Mouse (Mus musculus) neural tube, embryonic 15.5 days (tissue): ENCODE results near the gene Ptchd4. TPM values are rescaled to one million over a fixed set of nuclear protein-coding genes. Genes with fewer than 3 reads are reported as not detected.

Source experiments
- ATAC-seq: fragments of 200-750 bp; cut with Nextera tagmentation; 2 replicates; pipeline ENCODE4 v1.8.0; 2017; ENCODE audit warnings: mild to moderate bottlenecking, moderate TSS enrichment, moderate library complexity; ENCODE audit not compliant: low FRiP score
- H3K27ac ChIP-seq: fragments of 300-500 bp; sonication (generic); replicated peaks from 2 replicates; pipeline ENCODE4 v1.5.1; 2015; ENCODE audit warnings: mild to moderate bottlenecking, inconsistent platforms
- H3K27me3 ChIP-seq: fragments of 300-500 bp; sonication (generic); replicated peaks from 2 replicates; pipeline ENCODE4 v1.6.1; 2015; ENCODE audit warnings: inconsistent platforms
- H3K36me3 ChIP-seq: fragments of 300-500 bp; sonication (generic); 2 replicates; pipeline ENCODE4 v1.6.1; 2015; ENCODE audit warnings: inconsistent platforms
- H3K4me1 ChIP-seq: fragments of 300-500 bp; sonication (generic); 2 replicates; pipeline ENCODE4 v1.6.1; 2015; ENCODE audit warnings: inconsistent platforms
- H3K4me2 ChIP-seq: fragments of 300-500 bp; sonication (generic); 2 replicates; pipeline ENCODE4 v1.6.1; 2015; ENCODE audit warnings: inconsistent platforms, mild to moderate bottlenecking, moderate library complexity
- H3K4me3 ChIP-seq: fragments of 300-500 bp; sonication (generic); replicated peaks from 2 replicates; pipeline ENCODE4 v1.5.1; 2015; ENCODE audit warnings: mild to moderate bottlenecking, inconsistent platforms
- H3K9ac ChIP-seq: fragments of 300-500 bp; sonication (generic); replicated peaks from 2 replicates; pipeline ENCODE4 v1.6.1; 2015; ENCODE audit warnings: mild to moderate bottlenecking, inconsistent platforms
- H3K9me3 ChIP-seq: fragments of 300-500 bp; sonication (generic); replicated peaks from 2 replicates; pipeline ENCODE4 v1.6.1; 2016; ENCODE audit warnings: inconsistent platforms
- WGBS: fragments of 180-500 bp; shearing (Covaris S2); methylation state at CpG from one replicate; pipeline ENCODE4 v1.1.7; 2015; ENCODE audit warnings: mixed read lengths; 5-methylcytosine and 5-hydroxymethylcytosine counted together
- polyA plus RNA-seq: library from polyadenylated mRNA; unstranded; fragments of >200 nt; fragmentation: Nextera tagmentation; extraction: Ambion mirVana; gene quantifications from 2 replicates; pipeline ENCODE4 v1.2.1, GENCODE M21; 2015

Ptchd4 gene
- polyA plus RNA-seq, result 15.3 and 18.6 TPM in 2 replicates

DNA sequence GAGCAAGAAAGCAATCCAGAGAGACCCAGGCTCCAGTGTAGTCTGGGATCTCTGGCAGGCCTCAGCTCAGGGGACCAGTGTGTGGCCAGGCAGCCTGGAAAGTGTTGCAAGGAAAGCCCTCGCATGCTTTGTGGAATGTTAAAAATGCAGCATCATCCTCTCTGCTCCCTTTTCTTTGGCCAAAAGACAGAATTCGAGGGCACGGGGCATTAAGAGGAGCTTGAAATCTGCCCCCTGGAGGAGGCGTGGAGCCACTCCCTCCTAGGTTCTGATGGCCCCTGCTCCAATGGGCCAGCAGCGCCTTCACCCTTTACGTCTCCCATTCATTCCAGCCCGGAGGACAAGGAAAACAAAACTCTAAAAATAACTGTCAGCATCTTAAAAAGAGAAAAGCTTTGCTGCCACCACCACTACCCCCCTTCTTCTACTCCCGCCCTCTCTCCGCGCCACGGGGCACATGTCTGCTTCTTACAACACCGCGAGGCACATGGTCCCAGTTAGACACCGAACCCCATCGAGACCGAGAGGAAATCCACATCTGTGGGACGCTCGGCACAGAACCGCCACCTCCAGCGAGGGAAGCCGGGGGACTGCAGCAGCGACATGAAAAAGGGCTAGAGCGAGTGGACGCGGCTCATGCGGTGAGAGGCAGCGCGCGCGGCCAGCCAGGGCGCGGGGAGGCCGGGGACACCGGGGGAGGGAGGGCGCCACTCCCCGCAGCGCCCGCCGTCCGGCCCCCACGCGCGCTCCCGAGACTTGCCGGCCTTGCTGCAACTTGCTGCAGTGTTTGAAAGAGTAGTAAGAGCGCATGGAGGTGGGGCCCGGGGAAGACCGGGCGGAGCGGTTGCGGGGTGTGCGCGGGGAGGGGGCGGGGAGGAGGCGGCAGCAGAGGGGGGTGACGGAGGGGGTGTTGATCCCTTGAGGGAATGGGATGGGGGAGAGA, at the start of gene Ptchd4:
Ptchd4 (plus strand) TSS at position 279 of the 943 bp plus-strand sequence.
- Histone ChIP-seq H3K4me1 (peaks cover 20% of the 10 kb centered on the region), H3K4me2 (peak within 1 kb of the TSS; percentile 88), H3K9ac (peak within 1 kb of the TSS; percentile 59), H3K27me3 (no peaks in the 10 kb centered on the region), H3K36me3 (no peaks in the 10 kb centered on the region), H3K27ac (peak within 1 kb of the TSS; percentile 85), H3K4me3 (peak within 1 kb of the TSS; percentile 69), H3K9me3 (no peaks in the 10 kb centered on the region)
- under 1% methylated on average over 54 of the region's 56 CpGs for WGBS
- ATAC-seq, result peak; percentile 87

DNA sequence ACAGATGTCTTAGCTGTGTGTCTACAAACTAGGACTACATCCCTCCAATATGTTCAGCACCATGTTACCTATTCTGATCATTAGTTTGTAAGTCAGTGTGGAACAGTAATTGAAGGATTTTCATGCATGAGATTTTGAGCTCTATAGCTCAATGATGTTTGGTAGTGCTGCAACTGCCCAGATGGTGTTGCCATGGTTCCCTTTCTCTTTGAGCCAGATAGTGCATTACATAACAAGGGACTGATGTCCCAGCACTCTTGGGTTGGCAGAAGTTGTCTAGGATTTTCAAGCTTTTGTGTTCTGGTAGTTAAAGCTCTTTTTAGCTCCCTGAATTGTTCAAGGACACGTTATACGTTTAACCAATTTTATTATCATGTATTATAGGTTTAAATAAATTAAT, 38.9 kb upstream of the Ptchd4 start:
- no peaks in the 10 kb centered on the region for H3K27me3 ChIP-seq
- no peaks in the 10 kb centered on the region for H3K9me3 ChIP-seq
- WGBS, result 81% methylated on average over 2 of the region's 2 CpGs

DNA sequence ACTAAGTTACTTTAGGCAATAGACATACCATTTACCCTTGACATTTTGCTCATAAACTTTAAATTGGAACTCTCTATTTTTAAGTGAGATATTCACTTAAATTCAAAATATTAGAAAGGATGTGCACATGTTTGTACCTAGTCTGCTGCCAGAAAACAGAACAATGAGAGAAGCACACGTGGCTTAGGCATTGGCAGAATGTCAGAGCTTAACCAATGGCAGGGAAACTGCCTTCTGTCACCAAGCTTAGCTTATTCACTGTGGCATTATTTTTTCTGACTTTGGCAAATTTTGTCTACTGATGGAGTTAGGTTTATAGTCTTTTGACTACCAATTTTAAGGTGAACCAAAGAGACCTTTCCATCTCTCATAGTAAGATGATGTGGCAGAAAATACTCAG, 31.4 kb upstream of the Ptchd4 start:
- ATAC-seq, result no peak

More for the DNA sequence above, 38.9 kb upstream of the Ptchd4 start:
- Histone ChIP-seq H3K9ac (no peak overlapping the region), H3K4me3 (no peak overlapping the region), H3K27ac (no peak overlapping the region), H3K4me2 (no peak overlapping the region), H3K36me3 (no peaks in the 10 kb centered on the region), H3K4me1 (no peaks in the 10 kb centered on the region)
- no peak for ATAC-seq

DNA sequence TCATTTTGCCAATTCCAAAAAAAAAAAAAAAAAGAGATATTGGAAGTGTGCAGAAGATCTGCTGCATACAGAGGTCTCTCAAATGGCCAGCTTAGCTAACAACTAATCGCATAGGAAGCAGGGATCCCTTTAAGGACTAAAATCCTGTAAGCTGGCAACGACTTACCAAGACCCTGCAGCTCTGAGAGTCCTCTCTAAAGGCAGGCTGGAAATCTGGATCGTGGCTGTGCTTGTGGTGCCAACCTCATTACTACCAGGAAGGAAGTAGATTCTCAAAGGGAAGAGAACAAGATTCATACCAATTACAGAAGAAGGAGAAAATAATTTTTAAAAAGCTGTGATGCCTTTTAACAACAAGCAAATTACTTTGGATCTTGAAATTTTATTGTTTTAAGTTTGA, 29.5 kb upstream of the Ptchd4 start:
- 75% methylated on average over 3 of the region's 3 CpGs for WGBS
- ATAC-seq, result no peak

More for the DNA sequence above, 31.4 kb upstream of the Ptchd4 start:
- Histone ChIP-seq H3K36me3 (no peaks in the 10 kb centered on the region), H3K27me3 (no peaks in the 10 kb centered on the region), H3K4me2 (no peak overlapping the region), H3K4me3 (no peak overlapping the region), H3K9ac (no peak overlapping the region), H3K9me3 (no peaks in the 10 kb centered on the region), H3K4me1 (no peaks in the 10 kb centered on the region), H3K27ac (no peak overlapping the region)
- 60% methylated on average over 1 of the region's 1 CpGs for WGBS

DNA sequence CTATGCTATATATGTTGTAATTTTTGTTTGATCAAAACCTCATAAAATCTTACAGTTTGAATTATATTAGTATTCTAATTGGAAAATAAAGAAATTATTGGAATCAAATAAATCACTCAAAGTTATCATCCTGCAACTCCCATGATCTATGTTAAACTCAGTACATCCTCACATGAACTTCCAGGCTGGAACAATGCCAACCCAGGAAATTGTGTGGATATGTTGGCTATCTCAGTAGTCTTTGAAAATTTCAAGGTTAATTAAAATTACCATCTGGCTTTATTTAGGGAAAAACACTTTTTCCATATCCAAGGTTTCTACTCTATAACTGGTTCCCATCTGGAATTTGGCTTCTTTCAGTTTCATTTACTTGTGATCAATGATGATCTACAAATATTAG, 25.4 kb upstream of the Ptchd4 start:
- ATAC-seq, result no peak

More for the DNA sequence above, 29.5 kb upstream of the Ptchd4 start:
- H3K27me3 ChIP-seq, result no peaks in the 10 kb centered on the region
- no peaks in the 10 kb centered on the region for H3K9me3 ChIP-seq
- H3K9ac ChIP-seq, result no peak overlapping the region
- H3K27ac ChIP-seq, result no peak overlapping the region
- H3K4me1 ChIP-seq, result no peaks in the 10 kb centered on the region
- H3K36me3 ChIP-seq, result no peaks in the 10 kb centered on the region
- H3K4me2 ChIP-seq, result no peak overlapping the region
- no peak overlapping the region for H3K4me3 ChIP-seq

DNA sequence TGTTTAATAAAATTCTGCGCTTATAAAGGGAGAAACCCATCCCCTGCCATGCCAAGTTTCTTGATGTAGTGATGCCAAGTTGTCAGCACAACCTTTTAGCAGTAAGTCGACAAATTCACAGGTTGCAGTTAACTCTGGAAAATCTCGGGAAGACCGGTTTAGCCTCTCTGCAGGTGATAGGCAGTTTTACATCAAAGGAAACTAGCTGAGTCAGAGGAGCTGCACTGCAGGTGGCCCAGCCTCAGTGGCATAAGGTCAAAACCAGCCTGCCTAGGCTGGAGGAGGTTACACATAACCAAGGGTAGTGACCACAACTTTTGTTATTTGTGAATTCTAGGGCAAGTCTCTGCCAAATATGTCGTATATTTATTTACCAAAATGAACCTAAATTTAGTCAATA, 24.0 kb upstream of the Ptchd4 start:
- WGBS, result 51% methylated on average over 5 of the region's 5 CpGs
- Histone ChIP-seq H3K27me3 (no peaks in the 10 kb centered on the region), H3K4me2 (no peak overlapping the region), H3K4me1 (no peaks in the 10 kb centered on the region), H3K4me3 (no peak overlapping the region), H3K27ac (no peak overlapping the region), H3K36me3 (no peaks in the 10 kb centered on the region), H3K9me3 (no peaks in the 10 kb centered on the region), H3K9ac (no peak overlapping the region)
- ATAC-seq, result no peak

More for the DNA sequence above, 25.4 kb upstream of the Ptchd4 start:
- Histone ChIP-seq H3K4me3 (no peak overlapping the region), H3K27ac (no peak overlapping the region), H3K27me3 (no peaks in the 10 kb centered on the region), H3K9me3 (no peaks in the 10 kb centered on the region), H3K9ac (no peak overlapping the region), H3K4me1 (no peaks in the 10 kb centered on the region), H3K4me2 (no peak overlapping the region), H3K36me3 (no peaks in the 10 kb centered on the region)

DNA sequence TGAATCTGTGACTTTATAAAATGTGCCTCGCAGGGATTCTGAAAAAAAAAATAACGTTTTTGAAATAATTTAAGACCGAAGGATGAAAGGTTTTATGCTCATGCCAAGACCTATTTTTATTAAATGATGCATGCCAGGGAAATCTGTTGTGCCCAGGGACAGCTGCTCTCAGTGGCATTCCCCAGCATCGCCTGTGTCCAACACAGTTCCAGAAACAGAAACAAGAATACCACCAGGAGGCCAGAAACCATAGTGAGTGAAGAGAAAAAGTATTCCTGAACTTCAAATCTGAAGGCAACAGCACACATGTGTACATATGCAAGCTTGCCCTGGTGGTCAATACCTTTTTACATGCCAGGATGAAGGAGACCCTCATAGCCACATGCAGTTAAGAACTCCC, 17.8 kb upstream of the Ptchd4 start:
- Histone ChIP-seq H3K4me2 (no peak overlapping the region), H3K9me3 (no peaks in the 10 kb centered on the region), H3K4me1 (no peaks in the 10 kb centered on the region), H3K9ac (no peak overlapping the region), H3K27ac (no peak overlapping the region), H3K36me3 (no peaks in the 10 kb centered on the region), H3K4me3 (no peak overlapping the region), H3K27me3 (no peaks in the 10 kb centered on the region)
- ATAC-seq, result no peak
- WGBS, result 68% methylated on average over 4 of the region's 4 CpGs

DNA sequence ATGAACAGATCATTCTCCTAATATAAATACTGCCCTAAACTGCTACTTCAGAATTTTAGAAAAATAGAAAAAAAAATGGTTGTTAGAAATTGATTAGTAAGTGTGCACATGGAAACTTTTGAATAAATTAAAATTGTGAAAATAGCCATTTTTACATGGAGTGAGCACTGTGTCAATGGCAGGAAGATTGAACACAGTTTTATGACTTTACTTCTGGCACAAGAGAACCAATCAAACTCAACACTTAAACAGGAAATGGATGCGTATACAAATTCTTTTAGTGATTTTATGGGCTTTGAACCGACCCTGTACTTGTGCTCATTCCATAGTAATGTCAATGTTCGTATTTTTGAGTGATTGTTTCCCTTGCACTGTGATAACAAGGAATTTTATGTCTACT, 16.1 kb upstream of the Ptchd4 start:
- H3K4me2 ChIP-seq, result no peak overlapping the region
- ATAC-seq, result no peak
- H3K4me3 ChIP-seq, result no peak overlapping the region
- H3K27me3 ChIP-seq, result no peaks in the 10 kb centered on the region
- H3K9me3 ChIP-seq, result no peaks in the 10 kb centered on the region
- H3K9ac ChIP-seq, result no peak overlapping the region
- H3K4me1 ChIP-seq, result no peaks in the 10 kb centered on the region
- WGBS, result 75% methylated on average over 3 of the region's 3 CpGs
- no peaks in the 10 kb centered on the region for H3K36me3 ChIP-seq
- no peak overlapping the region for H3K27ac ChIP-seq

DNA sequence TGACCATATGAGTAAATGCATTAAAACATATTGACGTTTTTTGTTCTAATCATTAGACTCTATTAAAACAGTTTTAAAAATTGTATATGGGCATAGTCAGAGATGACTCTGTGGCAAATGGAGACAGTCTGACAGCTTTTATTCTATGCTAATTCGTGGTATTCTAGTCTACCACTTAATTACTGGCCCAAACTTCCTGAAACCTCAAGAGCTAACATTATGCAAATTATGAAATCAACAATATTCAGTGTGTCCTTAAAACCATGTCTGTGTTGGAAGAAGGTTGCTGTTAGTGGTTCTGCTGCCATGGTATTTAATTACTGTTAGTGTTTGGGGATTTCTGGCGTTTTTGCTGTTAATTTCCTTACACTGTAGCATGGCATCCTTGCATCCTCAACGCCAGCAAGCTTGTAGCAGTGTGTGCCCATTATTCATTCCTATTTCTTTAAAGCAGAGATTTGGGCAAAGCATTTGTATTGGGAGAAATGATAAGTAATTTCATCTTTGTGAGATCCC, 12.6 kb upstream of the Ptchd4 start:
- no peak overlapping the region for H3K9ac ChIP-seq
- no peak overlapping the region for H3K4me2 ChIP-seq
- H3K4me3 ChIP-seq, result no peak overlapping the region
- no peak for ATAC-seq
- no peaks in the 10 kb centered on the region for H3K27me3 ChIP-seq
- H3K36me3 ChIP-seq, result no peaks in the 10 kb centered on the region
- WGBS, result 48% methylated on average over 4 of the region's 4 CpGs
- no peaks in the 10 kb centered on the region for H3K9me3 ChIP-seq
- no peak overlapping the region for H3K27ac ChIP-seq
- no peaks in the 10 kb centered on the region for H3K4me1 ChIP-seq

DNA sequence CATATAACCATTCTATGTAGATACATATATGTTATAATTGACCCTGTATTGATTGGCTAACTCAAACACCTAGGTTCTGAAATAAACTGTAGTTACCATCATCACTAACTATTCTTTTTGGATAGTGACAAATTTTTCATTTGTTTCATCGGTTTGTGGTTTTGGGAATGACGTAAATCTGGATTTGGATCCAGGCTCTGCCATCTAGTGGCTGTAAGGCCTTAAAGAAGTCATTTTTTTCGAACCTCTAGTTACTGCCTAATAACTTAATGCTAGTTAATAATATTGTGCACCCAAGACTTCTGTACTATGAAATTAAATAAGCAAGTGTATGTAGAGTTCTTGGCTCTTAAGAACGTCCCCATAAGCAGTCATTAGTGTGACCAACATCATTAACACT, 11.5 kb upstream of the Ptchd4 start:
- Histone ChIP-seq H3K4me1 (no peaks in the 10 kb centered on the region), H3K36me3 (no peaks in the 10 kb centered on the region), H3K27me3 (no peaks in the 10 kb centered on the region), H3K4me3 (no peak overlapping the region), H3K9ac (no peak overlapping the region), H3K9me3 (no peaks in the 10 kb centered on the region), H3K27ac (no peak overlapping the region), H3K4me2 (no peak overlapping the region)
- 61% methylated on average over 4 of the region's 4 CpGs for WGBS
- ATAC-seq, result no peak

DNA sequence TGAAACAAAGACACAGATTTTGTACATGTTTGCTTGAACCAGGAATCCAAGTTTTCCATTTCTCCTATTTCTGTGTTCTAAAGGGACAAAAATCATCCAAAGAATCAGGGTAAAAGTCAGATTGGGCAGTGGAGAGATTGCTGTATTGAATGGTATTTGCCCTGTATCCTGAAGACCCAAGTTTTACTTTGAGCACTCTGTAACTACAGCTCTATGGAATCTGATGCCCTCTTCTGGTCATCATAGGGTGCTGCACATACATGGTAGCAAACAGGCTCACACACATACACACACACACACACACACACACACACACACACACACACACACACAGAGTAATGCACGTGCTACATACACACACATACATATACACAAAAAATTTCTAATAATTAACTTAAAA, 8.7 kb upstream of the Ptchd4 start:
- no peaks in the 10 kb centered on the region for H3K36me3 ChIP-seq
- H3K9ac ChIP-seq, result no peak overlapping the region
- H3K4me3 ChIP-seq, result no peak overlapping the region
- H3K4me1 ChIP-seq, result no peaks in the 10 kb centered on the region
- H3K27ac ChIP-seq, result no peak overlapping the region
- no peak for ATAC-seq
- no peaks in the 10 kb centered on the region for H3K9me3 ChIP-seq
- WGBS, result 96% methylated on average over 1 of the region's 1 CpGs
- H3K27me3 ChIP-seq, result no peaks in the 10 kb centered on the region
- no peak overlapping the region for H3K4me2 ChIP-seq

DNA sequence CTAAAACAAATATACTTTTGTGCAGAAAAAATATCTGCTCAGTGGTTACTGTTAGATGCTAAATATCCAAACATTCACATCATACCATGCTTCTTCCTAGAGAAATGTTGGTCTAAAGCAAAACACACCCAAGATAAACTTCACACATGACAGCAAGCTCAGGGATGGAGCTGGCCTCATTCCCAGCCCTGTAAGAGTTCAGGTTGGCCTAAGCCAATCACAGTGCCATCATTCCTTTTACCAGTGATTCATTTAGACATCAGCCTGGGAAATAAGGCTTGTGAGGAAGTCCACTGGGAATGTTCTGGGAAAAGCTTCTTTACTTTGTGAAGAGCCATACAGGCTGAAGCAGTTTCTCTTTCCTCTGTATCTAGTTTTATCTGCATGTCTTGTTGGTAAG, 5.6 kb upstream of the Ptchd4 start:
- Histone ChIP-seq H3K27me3 (no peaks in the 10 kb centered on the region), H3K4me3 (no peak overlapping the region), H3K4me1 (peaks cover 3% of the 10 kb centered on the region; the same call in 1 of the 2 replicates), H3K36me3 (no peaks in the 10 kb centered on the region), H3K9ac (no peak overlapping the region), H3K27ac (no peak overlapping the region), H3K9me3 (no peaks in the 10 kb centered on the region), H3K4me2 (no peak overlapping the region)
- no peak for ATAC-seq
